Mouse (Mus musculus): Measurements from ENCODE around the gene Wfdc21. TPM values are rescaled to one million over a fixed set of nuclear protein-coding genes. Genes with fewer than 3 reads are reported as not detected.

The Wfdc21 gene
- polyA plus RNA-seq, 1 experiment from 2014 or later, result not detected

DNA sequence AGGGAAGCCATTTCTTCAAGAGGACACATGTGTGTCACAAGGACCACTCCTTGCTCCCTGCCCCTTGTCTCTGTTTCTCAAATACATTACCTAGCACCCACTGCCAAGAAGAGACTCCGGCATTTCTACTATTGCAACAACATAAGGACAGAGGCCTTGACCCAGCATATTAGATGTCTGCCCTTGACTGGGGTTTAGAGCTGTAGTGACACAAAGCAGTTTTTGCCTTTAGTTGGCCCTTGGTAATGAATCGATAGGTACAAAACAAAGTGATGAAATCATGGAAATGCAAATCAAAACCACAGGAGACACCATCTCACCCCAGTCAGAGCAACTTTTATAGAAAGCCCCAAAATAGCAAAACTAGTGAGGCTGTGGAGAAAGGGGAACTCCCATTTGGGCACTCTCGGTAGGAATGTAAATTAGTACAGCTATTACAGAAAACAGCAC, 9.6 kb upstream of the Wfdc21 start:
- H3K27ac ChIP-seq (replicated peaks), result no peak overlapping the region
- H3K9me3 ChIP-seq, result no peaks in the 10 kb centered on the region
- no peak overlapping the region for H3K4me3 ChIP-seq
- 89% methylated on average over 3 of the region's 3 CpGs for WGBS
- no peak for DNase-seq (ENCODE audit: low spot score)
- 0 out of 2 replicates have a peak, but pooled peaks cover 11% of the 10 kb centered on the region for H3K27me3 ChIP-seq (replicated peaks; ENCODE audit: low read depth, poor library complexity, severe bottlenecking)
- no peaks in the 10 kb centered on the region for H3K36me3 ChIP-seq (replicated peaks)
- H3K4me1 ChIP-seq, result no peaks in the 10 kb centered on the region

DNA sequence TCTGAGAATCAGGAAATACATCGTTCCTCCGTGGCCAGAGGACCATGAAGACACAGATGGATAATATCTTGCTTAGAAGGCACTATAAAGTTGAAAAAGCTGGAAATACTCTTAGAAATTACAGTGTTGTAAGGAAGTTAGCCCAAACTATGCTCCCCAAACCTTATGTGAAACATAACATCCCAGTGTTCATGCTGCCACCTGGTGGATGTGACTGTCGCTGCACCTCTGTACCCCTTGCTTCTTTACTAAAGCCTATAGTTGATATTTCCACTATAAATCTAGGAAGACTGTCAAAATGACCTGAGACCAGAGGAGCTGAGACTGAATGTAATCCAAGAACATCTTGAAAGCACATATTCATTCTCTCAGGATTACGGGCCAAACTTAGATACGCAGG, 7.5 kb upstream of the Wfdc21 start:
- H3K9me3 ChIP-seq, result no peaks in the 10 kb centered on the region
- H3K4me3 ChIP-seq, result no peak overlapping the region
- peak; percentile 69 for DNase-seq (ENCODE audit: low spot score)
- 22% methylated on average over 5 of the region's 5 CpGs for WGBS
- H3K27ac ChIP-seq (replicated peaks), result no peak overlapping the region
- no peaks in the 10 kb centered on the region for H3K4me1 ChIP-seq
- no peaks in the 10 kb centered on the region for H3K36me3 ChIP-seq (replicated peaks)
- H3K27me3 ChIP-seq (replicated peaks; ENCODE audit: low read depth, poor library complexity, severe bottlenecking), result peaks cover 15% of the 10 kb centered on the region; the same call in 1 of the 2 replicates

DNA sequence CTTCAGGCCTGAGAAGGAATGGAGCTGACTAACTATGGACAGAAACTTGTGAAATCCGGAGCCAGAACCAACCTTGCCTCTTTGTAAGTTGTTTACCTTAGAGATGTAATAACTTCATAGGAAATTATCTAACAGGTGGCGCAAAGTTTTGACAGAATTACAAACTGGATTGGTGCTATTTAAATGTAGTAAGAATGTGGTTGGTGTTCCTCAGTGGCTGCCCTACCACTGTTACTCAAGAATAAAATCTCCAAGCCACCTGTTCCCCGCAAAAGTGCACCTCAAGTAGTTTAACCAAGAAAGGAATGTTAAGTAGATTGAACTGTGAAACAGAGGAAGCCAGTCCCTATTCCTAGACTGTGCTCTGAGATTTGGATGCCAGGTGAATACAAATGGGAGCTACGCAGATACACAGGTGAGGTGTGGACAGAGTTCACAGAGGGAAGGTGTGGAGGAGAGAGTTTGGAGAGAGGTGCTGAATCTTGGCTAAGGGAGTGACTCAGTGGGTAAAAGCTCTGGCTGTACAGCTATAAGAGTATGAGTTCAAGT, 6.2 kb upstream of the Wfdc21 start:
- Histone ChIP-seq H3K4me3 (no peak overlapping the region), H3K36me3 (replicated peaks) (no peaks in the 10 kb centered on the region), H3K4me1 (no peaks in the 10 kb centered on the region), H3K9me3 (no peaks in the 10 kb centered on the region), H3K27me3 (replicated peaks; ENCODE audit: low read depth, poor library complexity, severe bottlenecking) (peaks cover 19% of the 10 kb centered on the region; the same call in 1 of the 2 replicates), H3K27ac (replicated peaks) (no peak overlapping the region)
- whole genome bisulfite sequencing, result 84% methylated on average over 4 of the region's 4 CpGs
- no peak for DNase-seq (ENCODE audit: low spot score)

GRCm38 (mm10) chr11:83741841-83742240, 4.9 kb upstream of the Wfdc21 start:
- Histone ChIP-seq H3K4me1 (no peaks in the 10 kb centered on the region), H3K27me3 (replicated peaks; ENCODE audit: low read depth, poor library complexity, severe bottlenecking) (peaks cover 27% of the 10 kb centered on the region), H3K36me3 (replicated peaks) (no peaks in the 10 kb centered on the region), H3K27ac (replicated peaks) (no peak overlapping the region), H3K4me3 (no peak overlapping the region), H3K9me3 (no peaks in the 10 kb centered on the region)
- no peak for DNase-seq (ENCODE audit: low spot score)
- WGBS, result 78% methylated on average over 5 of the region's 5 CpGs

DNA sequence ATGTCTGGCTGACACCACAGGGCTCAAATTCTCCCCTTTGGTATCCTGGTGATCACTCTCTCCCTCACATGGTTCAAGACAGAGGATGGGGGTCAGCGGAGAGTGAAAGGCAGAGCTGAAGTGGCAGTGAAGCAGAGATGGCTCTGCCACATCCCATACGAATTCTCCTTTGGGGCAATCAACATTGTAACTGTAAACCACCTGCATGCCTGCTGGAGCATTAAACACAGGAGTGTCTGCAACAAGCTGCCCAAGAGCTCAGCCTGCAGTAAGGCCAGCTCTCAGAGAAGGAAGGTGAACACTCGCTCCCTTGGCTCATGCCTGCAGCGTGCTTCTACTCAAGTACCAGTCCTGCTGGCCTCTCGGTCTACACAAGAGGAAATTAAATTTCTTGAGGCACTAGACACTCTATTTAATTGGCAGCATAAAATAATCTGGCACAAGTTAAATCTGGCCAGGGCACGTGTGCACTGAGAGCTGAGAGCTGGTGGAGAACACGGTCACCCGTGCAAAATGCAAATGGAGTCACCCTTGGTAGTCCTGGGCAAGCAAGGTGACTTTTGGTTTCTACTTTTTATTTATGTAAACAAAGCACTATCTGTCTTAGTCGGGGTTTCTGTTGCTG, 3.9 kb upstream of the Wfdc21 start:
- Histone ChIP-seq H3K9me3 (no peaks in the 10 kb centered on the region), H3K4me1 (no peaks in the 10 kb centered on the region), H3K4me3 (no peak overlapping the region), H3K27me3 (replicated peaks; ENCODE audit: low read depth, poor library complexity, severe bottlenecking) (peaks cover 36% of the 10 kb centered on the region), H3K36me3 (replicated peaks) (no peaks in the 10 kb centered on the region), H3K27ac (replicated peaks) (no peak overlapping the region)
- WGBS, result 77% methylated on average over 9 of the region's 9 CpGs
- no peak for DNase-seq (ENCODE audit: low spot score)

DNA sequence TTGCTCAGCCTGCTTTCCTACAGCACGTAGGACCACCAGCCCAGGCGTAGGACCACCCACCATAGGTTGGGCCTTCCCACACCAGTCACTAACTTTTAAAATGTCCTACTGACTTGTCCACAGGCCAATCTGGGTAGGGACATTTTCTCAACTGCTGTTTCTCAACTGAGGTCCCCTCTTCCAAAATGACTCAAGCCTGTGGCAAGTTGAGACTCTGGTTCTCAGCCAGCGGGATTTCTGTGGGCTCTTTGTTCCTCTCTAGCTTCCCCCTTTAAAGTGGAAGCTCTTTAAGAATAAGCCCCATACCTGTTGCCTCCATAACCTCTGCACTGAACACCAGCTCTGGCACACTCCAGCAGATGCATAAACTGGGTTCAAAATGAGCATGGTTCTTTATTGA, 3.2 kb upstream of the Wfdc21 start:
- Histone ChIP-seq H3K27me3 (replicated peaks; ENCODE audit: low read depth, poor library complexity, severe bottlenecking) (peaks cover 43% of the 10 kb centered on the region), H3K9me3 (no peaks in the 10 kb centered on the region), H3K4me3 (no peak overlapping the region), H3K4me1 (no peaks in the 10 kb centered on the region), H3K36me3 (replicated peaks) (no peaks in the 10 kb centered on the region), H3K27ac (replicated peaks) (no peak overlapping the region)
- no peak for DNase-seq (ENCODE audit: low spot score)
- WGBS, result 86% methylated on average over 3 of the region's 3 CpGs

- no peaks in the 10 kb centered on the region for H3K4me1 ChIP-seq
- H3K36me3 ChIP-seq (replicated peaks), result no peaks in the 10 kb centered on the region
- H3K4me3 ChIP-seq, result no peak overlapping the region
- peaks cover 46% of the 10 kb centered on the region for H3K27me3 ChIP-seq (replicated peaks; ENCODE audit: low read depth, poor library complexity, severe bottlenecking)
- 80% methylated on average over 4 of the region's 4 CpGs for WGBS
- H3K9me3 ChIP-seq, result no peaks in the 10 kb centered on the region
- no peak overlapping the region for H3K27ac ChIP-seq (replicated peaks)
- DNase-seq (ENCODE audit: low spot score), result no peak
Observed at GRCm38 (mm10) chr11:83746152-83746551, 588 bp upstream of the Wfdc21 start.

GRCm38 (mm10) chr11:83747376-83748265, 881 bp downstream of the Wfdc21 start:
- Histone ChIP-seq H3K4me1 (no peaks in the 10 kb centered on the region), H3K36me3 (replicated peaks) (no peaks in the 10 kb centered on the region), H3K9me3 (no peaks in the 10 kb centered on the region), H3K4me3 (no peak overlapping the region), H3K27me3 (replicated peaks; ENCODE audit: low read depth, poor library complexity, severe bottlenecking) (peaks cover 58% of the 10 kb centered on the region), H3K27ac (replicated peaks) (no peak overlapping the region)
- 71% methylated on average over 6 of the region's 6 CpGs for WGBS
- DNase-seq (ENCODE audit: low spot score), result no peak

- Histone ChIP-seq H3K36me3 (replicated peaks) (peaks cover 32% of the 10 kb centered on the region), H3K4me3 (peak within 1 kb of the TSS; percentile 93)
- under 1% methylated on average over 47 of the region's 47 CpGs for WGBS
Observed at GRCm38 (mm10) chr11:83753581-83754181, 6.9 kb downstream of the Wfdc21 start, which contains the start of gene Heatr6. TSS of gene Heatr6 (plus strand) at chr11:83753696.

GRCm38 (mm10) chr11:83754227-83754626, 7.5 kb downstream of the Wfdc21 start:
- Histone ChIP-seq H3K36me3 (replicated peaks) (peaks cover 38% of the 10 kb centered on the region), H3K4me1 (peaks cover 17% of the 10 kb centered on the region), H3K9me3 (no peaks in the 10 kb centered on the region), H3K27ac (replicated peaks) (peak overlapping the region; percentile 95), H3K4me3 (peak overlapping the region; percentile 93), H3K27me3 (replicated peaks; ENCODE audit: low read depth, poor library complexity, severe bottlenecking) (peaks cover 23% of the 10 kb centered on the region)
- WGBS, result 10% methylated on average over 8 of the region's 8 CpGs
- no peak for DNase-seq (ENCODE audit: low spot score)

More at GRCm38 (mm10) chr11:83753581-83754181, 6.9 kb downstream of the Wfdc21 start, which contains the start of gene Heatr6:
- Histone ChIP-seq H3K27ac (replicated peaks) (peak within 1 kb of the TSS; percentile 95), H3K27me3 (replicated peaks; ENCODE audit: low read depth, poor library complexity, severe bottlenecking) (peaks cover 26% of the 10 kb centered on the region), H3K4me1 (peaks cover 17% of the 10 kb centered on the region), H3K9me3 (no peaks in the 10 kb centered on the region)
- peak; percentile 91 for DNase-seq (ENCODE audit: low spot score)

DNA sequence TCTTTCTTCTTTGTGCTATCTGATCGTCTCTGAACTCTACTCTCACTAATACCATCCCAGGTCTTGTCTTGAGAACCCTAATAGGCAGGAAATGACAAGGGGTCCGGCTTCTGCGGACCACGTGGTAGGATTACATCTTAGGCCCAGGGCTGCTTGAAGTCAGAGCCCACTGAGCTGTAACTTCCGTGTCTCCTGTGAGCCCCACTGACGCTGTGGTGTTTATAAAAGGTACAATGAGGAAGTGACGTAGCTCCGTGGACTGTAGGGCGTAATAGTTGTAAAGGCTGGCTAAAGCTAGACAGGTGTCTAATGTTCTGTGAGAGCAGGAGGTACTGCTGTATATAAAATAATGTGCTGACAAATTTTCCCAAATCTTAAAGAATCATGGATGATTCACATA, 20.6 kb downstream of the Wfdc21 start:
- no peaks in the 10 kb centered on the region for H3K4me1 ChIP-seq
- 93% methylated on average over 9 of the region's 9 CpGs for WGBS
- H3K4me3 ChIP-seq, result no peak overlapping the region
- H3K36me3 ChIP-seq (replicated peaks), result peaks cover 100% of the 10 kb centered on the region
- no peaks in the 10 kb centered on the region for H3K27me3 ChIP-seq (replicated peaks; ENCODE audit: low read depth, poor library complexity, severe bottlenecking)
- DNase-seq (ENCODE audit: low spot score), result no peak
- no peak overlapping the region for H3K27ac ChIP-seq (replicated peaks)
- no peaks in the 10 kb centered on the region for H3K9me3 ChIP-seq

- no peak for DNase-seq (ENCODE audit: low spot score)
- Histone ChIP-seq H3K4me1 (no peaks in the 10 kb centered on the region), H3K4me3 (no peak overlapping the region), H3K27ac (replicated peaks) (no peak overlapping the region), H3K36me3 (replicated peaks) (peaks cover 100% of the 10 kb centered on the region), H3K27me3 (replicated peaks; ENCODE audit: low read depth, poor library complexity, severe bottlenecking) (no peaks in the 10 kb centered on the region), H3K9me3 (no peaks in the 10 kb centered on the region)
- WGBS, result 89% methylated on average over 4 of the region's 4 CpGs
Observed at GRCm38 (mm10) chr11:83768976-83769375, 22.2 kb downstream of the Wfdc21 start.
